Mouse (Mus musculus) heart, postnatal 4 days (tissue): Measurements from ENCODE around the gene Adam23. TPM values are rescaled to one million over a fixed set of nuclear protein-coding genes. Genes with fewer than 3 reads are reported as not detected.

ENCODE experiments used
- DNase-seq: peaks from one replicate; pipeline ENCODE4 v3.0.0; 2021
- total RNA-seq, 2 experiments: library from RNA; stranded (reverse); gene quantifications; 2 replicates each; pipeline ENCODE4 v1.2.3; 2021

Adam23 gene
- total RNA-seq, result 1 to 10 TPM; 1.1 to 2.5 TPM

DNA sequence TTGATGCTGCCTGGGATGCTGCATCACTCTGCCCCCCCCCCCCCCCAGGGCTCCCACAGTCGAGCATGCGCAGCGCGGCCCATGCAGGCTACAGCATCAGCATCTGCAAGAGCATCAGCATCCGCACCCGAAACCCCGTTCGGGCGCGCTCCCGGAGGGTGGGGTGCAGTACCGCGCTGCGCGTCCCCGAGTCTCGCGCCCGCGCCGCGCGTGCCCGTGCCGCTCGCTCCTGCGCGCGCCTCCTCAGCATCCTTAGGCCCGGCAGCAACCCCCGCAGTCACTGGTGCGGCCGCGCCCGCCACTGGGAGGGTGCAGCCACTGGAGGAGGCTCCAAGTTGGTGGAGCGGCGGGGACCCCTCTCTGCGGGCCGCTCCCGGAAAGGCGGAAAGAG lies at the start of gene Adam23:
Gene Adam23, plus strand, starts transcription at position 236 of the 391 bp plus-strand sequence.
- peak; percentile 21 for DNase-seq

- DNase-seq, result no peak
Measured at GRCm38 (mm10) chr1:63401130-63401529, 44.6 kb upstream of the Adam23 start.

DNA sequence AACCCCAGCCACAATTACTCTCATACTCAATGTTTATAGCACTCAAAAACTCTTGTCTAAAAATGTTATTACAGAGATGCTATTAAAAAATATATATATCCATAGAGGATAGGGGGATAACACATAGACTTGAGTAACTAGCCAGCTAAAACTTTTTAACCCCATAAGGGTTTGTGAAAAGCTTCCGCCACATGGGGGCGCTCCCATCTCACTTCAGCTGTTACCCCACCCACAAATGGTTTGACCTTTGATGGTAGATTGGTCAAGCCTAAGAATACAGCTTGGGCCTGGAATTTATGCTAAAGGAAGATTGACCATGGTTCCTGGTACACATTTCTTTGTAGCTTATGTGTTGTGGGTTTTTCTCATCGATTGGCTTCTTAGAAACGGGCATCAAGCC lies 42.1 kb upstream of the Adam23 start:
- peak; percentile 44 for DNase-seq

DNA sequence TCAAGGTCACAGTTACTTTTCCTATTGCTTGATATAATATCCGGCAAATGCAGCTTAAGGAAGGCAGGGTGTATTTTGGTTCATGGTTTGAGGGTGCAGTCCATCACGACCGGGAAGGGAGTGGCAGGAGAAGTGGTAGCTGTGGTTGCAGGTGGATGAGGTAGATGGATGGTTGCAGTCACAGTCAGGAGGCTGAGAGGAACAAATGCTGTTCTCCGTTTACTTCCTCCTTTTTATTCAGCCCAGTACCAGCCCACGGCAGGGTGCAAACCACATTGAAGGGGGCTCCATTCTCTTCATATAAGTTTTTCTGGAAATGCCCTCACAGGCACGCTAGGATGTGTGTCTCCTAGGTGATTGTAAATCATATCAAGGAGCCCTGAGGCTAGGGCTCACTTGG lies 37.3 kb upstream of the Adam23 start:
- no peak for DNase-seq

DNA sequence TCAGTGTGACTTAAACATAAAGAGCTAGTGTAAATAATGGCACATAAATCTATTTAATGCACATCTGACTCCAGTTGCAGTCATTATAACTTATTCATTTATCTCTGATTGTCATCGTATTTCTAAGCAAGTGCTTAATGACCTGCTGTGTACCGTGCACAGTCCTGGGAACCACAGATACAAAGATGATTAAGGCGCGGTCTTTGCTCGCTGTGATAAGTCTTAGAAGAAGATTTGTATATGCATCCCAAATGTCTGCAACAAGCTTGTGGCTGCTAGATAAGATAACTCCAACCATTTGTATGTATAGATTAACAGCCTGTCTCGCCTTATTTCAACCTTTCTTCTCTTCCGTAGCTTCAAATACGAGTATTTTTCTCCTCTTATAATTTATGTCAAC lies 27.2 kb upstream of the Adam23 start:
- DNase-seq, result no peak

GRCm38 (mm10) chr1:63430668-63431067 lies 15.0 kb upstream of the Adam23 start:
- DNase-seq, result peak; percentile 30

DNA sequence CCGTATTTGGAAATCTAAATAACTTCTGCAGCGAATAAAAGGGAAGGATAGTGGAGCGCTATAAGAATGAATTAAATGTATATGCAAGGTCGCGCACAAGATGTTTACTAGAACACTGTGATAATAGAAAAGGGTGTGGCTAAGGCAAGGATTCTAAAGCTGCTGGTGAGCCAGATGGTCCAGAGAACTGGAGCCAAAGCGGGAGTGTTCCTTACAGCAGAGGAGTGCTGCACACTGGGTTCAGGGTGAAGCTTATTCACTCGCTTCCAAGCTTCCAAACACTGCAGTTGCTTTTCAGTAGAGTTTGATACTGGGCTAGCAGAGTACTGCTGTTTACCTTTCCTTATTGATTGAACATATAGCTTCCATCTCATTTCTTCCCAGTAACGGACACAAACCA lies 14.5 kb upstream of the Adam23 start:
- no peak for DNase-seq

- DNase-seq, result no peak
Measured at GRCm38 (mm10) chr1:63431842-63432241, 13.8 kb upstream of the Adam23 start.

- no peak for DNase-seq
Measured at GRCm38 (mm10) chr1:63434052-63434451, 11.6 kb upstream of the Adam23 start.

- no peak for DNase-seq
Measured at GRCm38 (mm10) chr1:63437529-63437928, 8.2 kb upstream of the Adam23 start.

GRCm38 (mm10) chr1:63442186-63442585 lies 3.5 kb upstream of the Adam23 start:
- DNase-seq, result no peak

DNA sequence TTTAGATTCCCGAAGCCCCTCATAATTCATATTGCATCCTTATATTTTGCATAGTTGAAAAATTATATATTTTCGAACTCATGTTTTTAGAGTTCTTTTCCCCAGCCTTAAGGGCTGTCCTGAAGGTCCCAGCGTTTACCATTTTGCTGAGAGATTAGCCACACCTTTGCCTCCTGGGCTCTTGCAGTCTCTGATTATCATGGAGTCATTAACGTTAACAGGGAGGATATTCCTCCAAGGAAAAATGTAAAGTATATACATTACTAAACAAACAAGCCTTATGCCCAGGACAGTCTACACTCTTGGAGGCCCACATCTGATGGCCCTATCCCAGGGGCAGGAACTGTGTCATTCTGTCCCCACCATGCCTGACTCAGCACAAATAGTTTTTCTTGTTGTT lies 3.1 kb upstream of the Adam23 start:
- DNase-seq, result no peak

- no peak for DNase-seq
Measured at GRCm38 (mm10) chr1:63445149-63445609, 512 bp upstream of the Adam23 start.

- peak; percentile 23 for DNase-seq
Measured at GRCm38 (mm10) chr1:63446047-63446704, 485 bp downstream of the Adam23 start.

- no peak for DNase-seq
Measured at GRCm38 (mm10) chr1:63446721-63447120, 1.0 kb downstream of the Adam23 start.

DNA sequence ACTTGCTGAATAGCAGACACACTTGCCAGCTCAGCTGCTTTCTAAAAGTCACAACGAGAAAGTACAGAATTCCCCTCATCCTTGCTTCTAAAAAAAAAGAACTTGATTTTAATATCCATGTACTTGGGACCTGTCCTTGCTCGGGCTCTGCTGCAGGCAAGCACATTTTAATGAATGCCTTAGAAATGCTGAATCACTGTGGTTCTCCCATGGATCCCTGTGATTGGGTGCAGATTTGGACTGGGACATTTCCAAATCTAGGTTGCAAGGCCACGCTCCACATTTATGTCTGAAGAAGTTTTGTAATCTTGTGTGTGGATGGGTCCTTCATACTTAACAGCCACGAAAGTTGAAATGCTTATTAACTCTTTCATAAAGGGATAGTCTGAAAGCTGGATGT lies 4.4 kb downstream of the Adam23 start:
- DNase-seq, result no peak

DNA sequence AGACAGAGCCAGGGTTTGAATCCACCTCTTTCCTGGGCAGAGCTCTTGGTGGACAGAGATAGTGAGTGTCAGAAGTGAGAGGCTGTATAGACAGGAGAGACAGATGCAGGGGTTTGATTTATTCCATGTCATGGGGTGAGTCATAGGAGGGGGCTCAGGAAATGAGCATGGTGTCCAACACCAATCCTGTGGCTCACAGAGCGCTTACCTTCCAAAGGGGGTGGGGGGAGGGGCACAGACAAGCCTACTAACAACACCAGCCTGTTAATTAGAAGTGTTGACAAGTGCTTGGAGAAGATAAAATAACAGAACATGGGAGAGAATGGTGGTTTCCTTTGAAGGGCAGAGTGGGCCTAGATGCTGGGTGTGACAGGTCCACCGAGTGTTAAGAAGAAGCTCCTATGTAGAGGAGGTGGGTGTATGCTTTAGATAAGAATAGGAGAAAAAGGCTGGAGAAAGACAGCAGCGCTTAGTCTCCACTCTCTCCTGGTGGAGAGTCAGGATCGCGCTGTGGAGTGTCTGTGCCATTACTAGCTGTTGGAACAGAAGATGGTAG lies 7.7 kb downstream of the Adam23 start:
- no peak for DNase-seq

GRCm38 (mm10) chr1:63457801-63458519 lies 12.3 kb downstream of the Adam23 start:
- no peak for DNase-seq

DNA sequence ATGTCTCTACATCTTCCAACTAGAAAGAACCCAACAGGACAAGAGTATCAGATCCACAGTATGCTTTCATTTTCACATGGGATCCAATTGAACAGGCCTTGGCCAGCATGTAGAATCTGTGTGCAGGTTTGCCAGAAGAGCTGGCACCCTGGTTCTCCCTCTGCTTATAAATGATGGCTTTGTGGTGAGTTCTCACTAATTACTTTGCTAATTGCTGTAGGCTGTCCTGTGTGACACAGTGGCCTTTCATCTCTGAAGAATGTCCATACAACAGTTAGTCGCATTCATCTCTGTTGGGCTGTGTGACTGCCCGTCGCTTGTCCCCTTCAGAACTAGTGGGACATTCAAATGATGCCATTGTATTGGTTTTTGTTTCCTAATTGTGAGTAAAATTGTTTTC lies 13.5 kb downstream of the Adam23 start:
- no peak for DNase-seq

DNA sequence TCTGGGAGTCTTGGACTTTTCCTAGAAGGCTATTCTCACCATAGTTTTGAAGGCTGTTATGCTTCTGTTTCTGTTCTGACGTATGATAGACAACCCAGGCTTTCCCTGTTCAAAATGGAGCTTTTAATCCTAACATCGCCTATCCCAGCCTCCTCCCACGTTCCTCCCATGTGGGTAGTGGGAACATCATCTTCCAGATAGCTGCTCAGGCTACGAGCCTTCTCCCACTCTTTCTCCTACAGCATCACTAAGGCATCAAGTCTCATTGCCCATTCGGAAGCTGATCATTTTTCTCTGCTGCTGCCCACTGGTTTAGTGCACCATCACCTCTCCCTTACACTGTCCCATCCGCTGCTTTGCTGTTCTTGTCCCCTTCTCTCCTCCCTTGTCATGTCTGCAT lies 14.2 kb downstream of the Adam23 start:
- DNase-seq, result no peak

- DNase-seq, result no peak
Measured at GRCm38 (mm10) chr1:63464441-63464840, 18.8 kb downstream of the Adam23 start.

GRCm38 (mm10) chr1:63473272-63473671 lies 27.6 kb downstream of the Adam23 start:
- no peak for DNase-seq

GRCm38 (mm10) chr1:63473696-63474095 lies 28.0 kb downstream of the Adam23 start:
- no peak for DNase-seq

- peak; percentile 11 for DNase-seq
Measured at GRCm38 (mm10) chr1:63478946-63479345, 33.3 kb downstream of the Adam23 start.
